Mouse (Mus musculus) spleen, postnatal 0 days (tissue): ENCODE measurements around the gene Cp. TPM values are rescaled to one million over a fixed set of nuclear protein-coding genes. Genes with fewer than 3 reads are reported as not detected.

ENCODE experiments used
- polyA plus RNA-seq: library from polyadenylated mRNA; unstranded; fragments of >200 nt; fragmentation: Nextera tagmentation; extraction: Ambion mirVana; gene quantifications from 2 replicates; pipeline ENCODE4 v1.2.1, GENCODE M21; 2015

Gene Cp
- polyA plus RNA-seq: 3.2 and 3.5 TPM in 2 replicates

DNA sequence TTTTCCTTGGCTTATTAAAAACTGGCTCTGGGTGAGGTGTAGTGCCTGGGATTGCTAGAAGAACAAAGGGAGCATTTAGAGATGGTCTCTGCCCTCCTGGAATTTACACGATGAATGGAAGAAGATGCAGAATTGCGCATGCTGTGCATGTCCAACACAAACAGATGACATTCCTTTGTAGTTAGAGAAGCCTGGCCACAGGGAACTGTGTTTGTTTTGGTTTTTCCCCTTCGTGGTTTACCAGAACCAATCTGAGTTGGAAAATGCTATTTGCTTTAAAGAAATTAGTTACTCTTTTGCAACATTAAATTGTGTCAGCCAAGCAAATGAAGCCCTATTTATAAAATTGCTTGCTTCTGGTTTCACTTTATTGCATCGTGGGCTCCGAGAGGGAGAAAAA, at the start of gene Cp:
Gene Cp, plus strand, starts transcription at position 170 of the 400 bp plus-strand sequence.

DNA sequence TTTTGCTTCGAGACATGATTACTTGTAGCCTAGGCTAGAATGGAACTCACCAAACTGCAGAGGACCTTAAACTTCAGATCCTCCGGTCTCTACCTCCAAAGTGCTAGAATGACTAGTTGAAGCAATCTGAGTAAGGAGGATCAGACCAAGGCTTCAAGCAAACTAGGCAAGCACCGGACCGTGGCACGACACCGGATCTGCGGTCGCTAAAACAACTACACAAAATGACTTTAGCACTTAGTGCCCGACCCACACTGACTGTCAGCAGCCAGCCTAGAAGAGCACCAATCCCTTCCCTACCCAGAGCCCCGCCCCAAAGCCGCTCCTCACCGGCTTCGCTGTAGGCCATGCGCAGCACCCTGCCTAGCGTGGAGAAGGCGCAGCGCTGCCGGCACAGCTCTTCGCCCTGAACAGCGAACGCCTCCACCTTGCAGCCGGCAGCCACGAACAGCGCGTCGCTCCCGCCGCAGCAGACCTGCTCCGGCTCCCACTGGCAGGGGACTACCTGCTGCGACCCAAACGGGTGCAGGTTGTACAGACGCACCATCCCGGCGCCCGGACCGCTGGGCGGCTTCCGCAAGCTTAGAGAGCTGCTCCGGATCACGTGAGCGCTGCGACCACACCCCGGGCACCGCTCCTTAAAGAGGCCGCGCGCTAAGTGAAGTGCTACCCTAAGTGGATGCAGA, 78.0 kb downstream of the Cp start, which contains the start of gene Hps3:
Gene Hps3, minus strand, starts transcription at position 597 of the 686 bp plus-strand sequence.

DNA sequence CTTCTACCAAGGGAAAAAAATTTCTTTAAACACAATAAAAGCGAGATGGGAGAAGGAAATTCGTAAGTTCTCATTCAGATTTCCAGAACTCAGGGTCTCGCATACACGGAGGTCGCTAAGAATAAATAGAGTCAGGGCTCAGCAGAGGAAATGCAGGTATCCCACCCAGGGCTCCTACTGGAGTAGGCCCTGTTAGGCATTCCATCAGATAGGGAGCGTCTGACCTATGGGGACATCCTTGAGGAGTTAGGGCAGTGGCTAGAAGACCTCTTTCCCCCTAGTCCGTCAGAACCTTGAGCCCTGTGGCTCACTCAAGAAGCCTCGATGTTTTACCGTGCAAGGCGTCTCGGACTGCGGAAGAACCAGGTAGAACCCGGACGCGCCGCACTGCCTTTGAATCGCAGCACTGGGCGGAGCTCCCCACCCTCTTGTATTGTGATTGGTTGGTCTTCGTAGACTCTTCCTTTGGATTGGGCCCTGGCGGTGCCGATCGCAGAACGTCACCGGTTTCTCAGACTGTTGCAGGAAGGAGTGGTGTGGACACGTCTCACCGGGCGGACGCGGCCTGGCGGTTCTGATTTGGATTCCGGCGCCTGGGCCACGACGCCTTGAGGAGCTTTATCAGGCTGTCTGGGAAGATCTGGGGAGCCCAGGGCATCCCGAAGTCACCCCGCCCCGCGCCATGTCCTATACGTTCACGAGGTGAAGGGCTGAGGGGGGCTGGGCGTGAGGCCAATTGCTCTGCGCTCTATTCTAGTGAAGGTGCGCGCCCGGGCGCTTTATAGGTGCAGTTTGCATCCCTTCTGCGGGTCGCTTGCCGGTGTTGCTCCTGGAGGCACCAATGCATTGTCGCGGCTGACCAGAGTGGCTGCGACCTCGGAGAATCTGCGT, 100.7 kb downstream of the Cp start, which contains the start of gene Hltf:
Gene Hltf, plus strand, starts transcription at position 506 of the 891 bp plus-strand sequence.

Other genes with a start within 250 kb of the Cp start
- gene Hps3, start 78.3 kb downstream of the Cp start, polyA plus RNA-seq: 10.7 and 14.1 TPM in 2 replicates
- gene Hltf, start 100.8 kb downstream of the Cp start, polyA plus RNA-seq: 12.1 and 13.5 TPM in 2 replicates
- 37.5 and 47.8 TPM in 2 replicates for gene Gyg, start 198.3 kb downstream of the Cp start, polyA plus RNA-seq